Mouse (Mus musculus): ENCODE measurements at regions not wholly inside any gene's neighbourhood (a gene's known extent, or its start where the extent isn't known, plus 50 kb on each side); places are given as distances from the start of the nearest gene placed in this dataset.

DNA sequence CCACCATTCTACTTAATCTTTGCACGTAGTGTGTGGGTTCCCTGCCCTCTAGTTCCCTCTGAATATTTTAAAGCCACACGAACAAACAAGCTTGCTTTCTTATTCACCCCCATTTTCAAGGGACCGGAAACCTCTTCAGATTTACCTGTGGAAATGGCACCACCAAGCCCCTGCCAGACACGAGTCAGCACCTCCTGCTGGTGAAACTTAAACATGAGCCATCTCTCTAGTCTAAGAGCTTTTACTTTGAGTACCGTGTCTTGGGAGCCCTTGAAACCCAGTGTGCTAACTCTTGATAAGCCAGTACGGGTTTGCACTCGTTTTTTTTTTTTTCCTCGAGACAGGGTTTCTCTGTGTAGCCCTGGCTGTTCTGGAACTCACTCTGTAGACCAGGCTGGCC, 59.7 kb upstream of the Psmd7 start:
- TF ChIP-seq CTCF (IDR thresholded peaks at IDR 0.05; ENCODE audit: borderline replicate concordance, insufficient read depth, low read length) (no peak), POLR2A (IDR thresholded peaks at IDR 0.05; ENCODE audit: low read depth, low read length) (no peak)

All from embryonic fibroblast, embryonic 13.5 days (primary cell).